Mouse (Mus musculus) ES-E14 (cell line): ENCODE results near the gene Wsb1.

Experiments
- CHD2 ChIP-seq: IDR thresholded peaks from 2 replicates; pipeline ENCODE4 v1.6.1; 2014; ENCODE audit warnings: mild to moderate bottlenecking, low read depth, low read length, inconsistent platforms
- HCFC1 ChIP-seq: IDR thresholded peaks from 2 replicates; pipeline ENCODE4 v1.6.1; 2012; ENCODE audit warnings: low read length, inconsistent platforms, borderline replicate concordance; ENCODE audit not compliant: insufficient read depth
- ZC3H11A ChIP-seq: IDR thresholded peaks from 2 replicates; pipeline ENCODE4 v1.6.1; 2012; ENCODE audit warnings: low read depth, mild to moderate bottlenecking, inconsistent platforms, low read length, borderline replicate concordance
- ZNF384 ChIP-seq: IDR thresholded peaks from 2 replicates; pipeline ENCODE4 v1.6.1; 2012; ENCODE audit warnings: low read depth, low read length, inconsistent platforms

- TF ChIP-seq ZNF384: no peak
- TF ChIP-seq ZC3H11A: no peak
- TF ChIP-seq HCFC1: no peak
- no peak for TF ChIP-seq CHD2
Observed at GRCm38 (mm10) chr11:79279732-79280405, 25.4 kb upstream of the Wsb1 start.
